Mouse (Mus musculus) intestine, postnatal 0 days (tissue): ENCODE measurements around the gene Eno1. TPM values are rescaled to one million over a fixed set of nuclear protein-coding genes. Genes with fewer than 3 reads are reported as not detected.

Source experiments
- ATAC-seq: fragments of 200-750 bp; cut with Nextera tagmentation; 2 replicates; pipeline ENCODE4 v1.8.0; 2017; ENCODE audit warnings: mild to moderate bottlenecking, moderate TSS enrichment, moderate library complexity
- H3K27ac ChIP-seq: fragments of 300-500 bp; sonication (generic); 2 replicates; pipeline ENCODE4 v1.5.1; 2014; ENCODE audit warnings: mild to moderate bottlenecking, low read depth, low read length, moderate library complexity
- H3K27me3 ChIP-seq: fragments of 300-500 bp; sonication (generic); replicated peaks from 2 replicates; pipeline ENCODE4 v1.6.1; 2014; ENCODE audit warnings: low read length, mixed read lengths; ENCODE audit not compliant: control insufficient read depth, insufficient read depth
- H3K36me3 ChIP-seq: fragments of 300-500 bp; sonication (generic); 2 replicates; pipeline ENCODE4 v1.6.1; 2014; ENCODE audit warnings: mild to moderate bottlenecking, moderate library complexity; ENCODE audit not compliant: control insufficient read depth, insufficient read depth
- H3K4me1 ChIP-seq: fragments of 300-500 bp; sonication (generic); replicated peaks from 2 replicates; pipeline ENCODE4 v1.6.1; 2014; ENCODE audit warnings: antibody characterized with exemption, low read length, mixed read lengths; ENCODE audit not compliant: control insufficient read depth, insufficient read depth
- H3K4me2 ChIP-seq: fragments of 300-500 bp; sonication (generic); replicated peaks from 2 replicates; pipeline ENCODE4 v1.6.1; 2014; ENCODE audit warnings: low read depth, mild to moderate bottlenecking, moderate library complexity
- H3K4me3 ChIP-seq: fragments of 300-500 bp; sonication (generic); 2 replicates; pipeline ENCODE4 v1.5.1; 2014; ENCODE audit warnings: low read depth, low read length
- H3K9ac ChIP-seq: fragments of 300-500 bp; sonication (generic); 2 replicates; pipeline ENCODE4 v1.6.1; 2014; ENCODE audit warnings: mild to moderate bottlenecking, low read depth, low read length
- H3K9me3 ChIP-seq: fragments of 300-500 bp; sonication (generic); 2 replicates; pipeline ENCODE4 v1.6.1; 2016; ENCODE audit warnings: mixed run types; ENCODE audit not compliant: control insufficient read depth
- CTCF ChIP-seq: sonication (generic); IDR thresholded peaks from 2 replicates; pipeline ENCODE4 v1.5.1; 2016; ENCODE audit warnings: low read depth, mild to moderate bottlenecking, control low read depth, antibody characterized with exemption, moderate library complexity
- WGBS: fragments of 180-500 bp; shearing (Covaris S2); extraction: QIAGEN DNeasy Blood & Tissue Kit; methylation state at CpG from one replicate; pipeline ENCODE4 v1.1.7; 2014; 5-methylcytosine and 5-hydroxymethylcytosine counted together
- polyA plus RNA-seq: library from polyadenylated mRNA; unstranded; fragments of >200 nt; fragmentation: Nextera tagmentation; extraction: Ambion mirVana; gene quantifications from 2 replicates; pipeline ENCODE4 v1.2.1, GENCODE M21; 2015

Eno1 gene
- polyA plus RNA-seq, 1 experiment from 2014 or later, result 733 TPM

- Histone ChIP-seq H3K27me3 (no peaks in the 10 kb centered on the region), H3K27ac (peak overlapping the region; percentile 21; the same call in 1 of the 2 replicates), H3K4me2 (no peak overlapping the region), H3K36me3 (peaks cover 46% of the 10 kb centered on the region), H3K9me3 (no peaks in the 10 kb centered on the region), H3K9ac (no peak overlapping the region), H3K4me1 (no peaks in the 10 kb centered on the region), H3K4me3 (no peak overlapping the region)
- no peak for ATAC-seq
- TF ChIP-seq CTCF, result no peak
- 63% methylated on average over 18 of the region's 18 CpGs for WGBS
Observed at GRCm38 (mm10) chr4:150250549-150251422, 14.3 kb downstream of the Eno1 start.

DNA sequence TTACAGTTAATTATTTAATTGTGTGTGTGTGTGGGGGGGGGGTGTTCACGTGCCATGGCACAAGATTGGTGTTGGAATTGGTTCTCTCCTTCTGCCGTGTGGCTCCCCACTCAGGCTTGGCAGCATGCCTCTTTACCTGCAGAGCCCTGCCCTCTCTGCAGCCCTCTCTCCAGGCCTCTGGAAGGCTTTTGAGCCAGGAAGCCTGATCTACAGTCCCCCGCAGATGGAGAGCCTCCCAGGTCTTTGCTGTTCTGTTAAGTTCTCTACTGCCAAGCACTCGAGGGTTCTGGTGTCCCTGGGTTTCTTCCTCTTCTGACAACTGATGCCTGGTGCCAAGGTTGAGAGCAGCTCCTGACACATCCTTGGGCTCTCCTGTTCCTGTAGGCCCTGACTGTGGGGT is 17.9 kb downstream of the Eno1 start:
- TF ChIP-seq CTCF, result no peak
- Histone ChIP-seq H3K9ac (no peak overlapping the region), H3K27me3 (no peaks in the 10 kb centered on the region), H3K27ac (no peak overlapping the region), H3K4me3 (no peak overlapping the region), H3K36me3 (peaks cover 11% of the 10 kb centered on the region), H3K4me1 (no peaks in the 10 kb centered on the region), H3K4me2 (no peak overlapping the region), H3K9me3 (no peaks in the 10 kb centered on the region)
- ATAC-seq, result no peak
- 71% methylated on average over 4 of the region's 4 CpGs for WGBS

- WGBS, result 88% methylated on average over 7 of the region's 7 CpGs
- Histone ChIP-seq H3K4me3 (no peak overlapping the region), H3K4me2 (no peak overlapping the region), H3K27me3 (no peaks in the 10 kb centered on the region), H3K4me1 (no peaks in the 10 kb centered on the region), H3K36me3 (peaks cover 5% of the 10 kb centered on the region; the same call in 1 of the 2 replicates), H3K9me3 (no peaks in the 10 kb centered on the region), H3K9ac (no peak overlapping the region), H3K27ac (no peak overlapping the region)
- no peak for TF ChIP-seq CTCF
- no peak for ATAC-seq
Observed at GRCm38 (mm10) chr4:150255181-150255580, 18.7 kb downstream of the Eno1 start.

GRCm38 (mm10) chr4:150257252-150258204 is 21.0 kb downstream of the Eno1 start:
- ATAC-seq, result no peak; the same call in 1 of the 2 replicates
- Histone ChIP-seq H3K4me3 (no peak overlapping the region), H3K27me3 (no peaks in the 10 kb centered on the region), H3K27ac (no peak overlapping the region), H3K36me3 (no peaks in the 10 kb centered on the region), H3K4me2 (no peak overlapping the region), H3K4me1 (no peaks in the 10 kb centered on the region), H3K9ac (no peak overlapping the region; the same call in 1 of the 2 replicates), H3K9me3 (no peaks in the 10 kb centered on the region)
- WGBS, result 46% methylated on average over 20 of the region's 20 CpGs
- peak; percentile 96 for TF ChIP-seq CTCF

- Histone ChIP-seq H3K4me1 (no peaks in the 10 kb centered on the region), H3K4me3 (no peak overlapping the region), H3K27me3 (no peaks in the 10 kb centered on the region), H3K36me3 (no peaks in the 10 kb centered on the region), H3K27ac (no peak overlapping the region), H3K9ac (no peak overlapping the region; the same call in 1 of the 2 replicates), H3K9me3 (no peaks in the 10 kb centered on the region), H3K4me2 (no peak overlapping the region)
- no peak for ATAC-seq
- 72% methylated on average over 14 of the region's 14 CpGs for WGBS
- no peak for TF ChIP-seq CTCF
Observed at GRCm38 (mm10) chr4:150258388-150258787, 21.9 kb downstream of the Eno1 start.

DNA sequence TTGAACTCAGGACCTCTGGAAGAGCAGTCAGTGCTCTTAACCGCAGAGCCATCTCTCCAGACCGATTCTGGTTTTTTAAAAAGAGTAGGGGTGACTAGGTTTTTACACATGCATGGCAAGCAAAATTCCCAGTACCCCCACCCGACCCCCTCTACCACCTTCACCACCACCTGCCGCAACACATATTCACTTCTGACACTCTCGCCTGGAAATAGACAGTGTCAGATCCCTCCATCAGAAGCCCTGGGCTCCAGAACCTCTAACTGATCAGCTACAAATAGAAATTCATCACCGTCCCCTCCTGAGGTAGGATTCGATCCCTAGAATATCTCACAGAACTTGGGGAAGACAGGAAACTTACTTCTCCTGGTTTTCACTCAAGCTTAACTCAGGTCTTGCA is 23.1 kb downstream of the Eno1 start:
- no peak overlapping the region for H3K9ac ChIP-seq
- H3K36me3 ChIP-seq, result no peaks in the 10 kb centered on the region
- 95% methylated on average over 7 of the region's 7 CpGs for WGBS
- no peaks in the 10 kb centered on the region for H3K27me3 ChIP-seq
- TF ChIP-seq CTCF, result no peak
- no peaks in the 10 kb centered on the region for H3K4me1 ChIP-seq
- H3K4me3 ChIP-seq, result no peak overlapping the region
- H3K27ac ChIP-seq, result no peak overlapping the region
- H3K9me3 ChIP-seq, result no peaks in the 10 kb centered on the region
- no peak for ATAC-seq
- H3K4me2 ChIP-seq, result no peak overlapping the region
